Mouse (Mus musculus) intestine, postnatal 0 days (tissue): ENCODE results near the gene Gprin1. TPM values are rescaled to one million over a fixed set of nuclear protein-coding genes. Genes with fewer than 3 reads are reported as not detected.

Experiments used
- ATAC-seq: fragments of 200-750 bp; cut with Nextera tagmentation; 2 replicates; pipeline ENCODE4 v1.8.0; 2017; ENCODE audit warnings: mild to moderate bottlenecking, moderate TSS enrichment, moderate library complexity
- H3K27ac ChIP-seq: fragments of 300-500 bp; sonication (generic); 2 replicates; pipeline ENCODE4 v1.5.1; 2014; ENCODE audit warnings: mild to moderate bottlenecking, low read depth, low read length, moderate library complexity
- H3K27me3 ChIP-seq: fragments of 300-500 bp; sonication (generic); replicated peaks from 2 replicates; pipeline ENCODE4 v1.6.1; 2014; ENCODE audit warnings: low read length, mixed read lengths; ENCODE audit not compliant: control insufficient read depth, insufficient read depth
- H3K36me3 ChIP-seq: fragments of 300-500 bp; sonication (generic); 2 replicates; pipeline ENCODE4 v1.6.1; 2014; ENCODE audit warnings: mild to moderate bottlenecking, moderate library complexity; ENCODE audit not compliant: control insufficient read depth, insufficient read depth
- H3K4me1 ChIP-seq: fragments of 300-500 bp; sonication (generic); replicated peaks from 2 replicates; pipeline ENCODE4 v1.6.1; 2014; ENCODE audit warnings: antibody characterized with exemption, low read length, mixed read lengths; ENCODE audit not compliant: control insufficient read depth, insufficient read depth
- H3K4me2 ChIP-seq: fragments of 300-500 bp; sonication (generic); replicated peaks from 2 replicates; pipeline ENCODE4 v1.6.1; 2014; ENCODE audit warnings: low read depth, mild to moderate bottlenecking, moderate library complexity
- H3K4me3 ChIP-seq: fragments of 300-500 bp; sonication (generic); 2 replicates; pipeline ENCODE4 v1.5.1; 2014; ENCODE audit warnings: low read depth, low read length
- H3K9ac ChIP-seq: fragments of 300-500 bp; sonication (generic); 2 replicates; pipeline ENCODE4 v1.6.1; 2014; ENCODE audit warnings: mild to moderate bottlenecking, low read depth, low read length
- H3K9me3 ChIP-seq: fragments of 300-500 bp; sonication (generic); 2 replicates; pipeline ENCODE4 v1.6.1; 2016; ENCODE audit warnings: mixed run types; ENCODE audit not compliant: control insufficient read depth
- CTCF ChIP-seq: sonication (generic); IDR thresholded peaks from 2 replicates; pipeline ENCODE4 v1.5.1; 2016; ENCODE audit warnings: low read depth, mild to moderate bottlenecking, control low read depth, antibody characterized with exemption, moderate library complexity
- WGBS: fragments of 180-500 bp; shearing (Covaris S2); extraction: QIAGEN DNeasy Blood & Tissue Kit; methylation state at CpG from one replicate; pipeline ENCODE4 v1.1.7; 2014; 5-methylcytosine and 5-hydroxymethylcytosine counted together
- polyA plus RNA-seq: library from polyadenylated mRNA; unstranded; fragments of >200 nt; fragmentation: Nextera tagmentation; extraction: Ambion mirVana; gene quantifications from 2 replicates; pipeline ENCODE4 v1.2.1, GENCODE M21; 2015

The Gprin1 gene
- polyA plus RNA-seq, 1 experiment from 2014 or later = 0.59 TPM

GRCm38 (mm10) chr13:54760906-54761305 lies 11.2 kb upstream of the Gprin1 start:
- Histone ChIP-seq H3K9me3 (no peaks in the 10 kb centered on the region), H3K9ac (no peak overlapping the region), H3K4me3 (no peak overlapping the region), H3K27me3 (peaks cover 51% of the 10 kb centered on the region), H3K4me1 (peaks cover 4% of the 10 kb centered on the region; the same call in 1 of the 2 replicates), H3K4me2 (no peak overlapping the region), H3K27ac (no peak overlapping the region), H3K36me3 (no peaks in the 10 kb centered on the region)
- TF ChIP-seq CTCF = no peak
- ATAC-seq = no peak
- 81% methylated on average over 7 of the region's 7 CpGs for WGBS

GRCm38 (mm10) chr13:54760164-54760795 lies 10.6 kb upstream of the Gprin1 start:
- Histone ChIP-seq H3K27me3 (peaks cover 44% of the 10 kb centered on the region), H3K4me2 (no peak overlapping the region), H3K9me3 (no peaks in the 10 kb centered on the region), H3K9ac (no peak overlapping the region), H3K4me3 (no peak overlapping the region), H3K36me3 (no peaks in the 10 kb centered on the region), H3K27ac (no peak overlapping the region), H3K4me1 (peaks cover 4% of the 10 kb centered on the region; the same call in 1 of the 2 replicates)
- WGBS = 64% methylated on average over 8 of the region's 8 CpGs
- TF ChIP-seq CTCF = no peak
- ATAC-seq = no peak

DNA sequence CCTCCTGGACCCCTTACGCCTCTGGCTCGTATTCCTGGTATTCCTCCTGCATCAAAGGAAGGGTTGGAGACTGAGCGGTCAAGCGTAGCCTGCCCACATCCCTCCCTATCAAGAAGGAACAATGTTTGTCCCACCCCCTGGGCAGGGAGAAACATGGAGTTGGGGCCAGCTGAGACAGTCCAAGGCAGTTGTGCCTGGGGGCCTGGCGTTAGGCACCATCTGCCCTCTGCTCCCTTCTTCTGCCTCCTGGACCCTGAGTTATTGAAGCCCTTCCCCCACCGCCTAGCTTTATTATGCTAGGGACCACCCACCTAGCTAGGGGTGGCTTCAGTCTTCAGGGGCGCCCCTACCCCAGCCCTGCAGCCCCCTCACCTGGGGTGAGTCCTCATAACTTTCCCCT lies 9.8 kb upstream of the Gprin1 start:
- peaks cover 37% of the 10 kb centered on the region; the same call in 1 of the 2 replicates for H3K27me3 ChIP-seq
- no peaks in the 10 kb centered on the region for H3K9me3 ChIP-seq
- ATAC-seq = no peak
- H3K4me2 ChIP-seq = no peak overlapping the region
- no peak overlapping the region for H3K27ac ChIP-seq
- TF ChIP-seq CTCF = no peak
- 17% methylated on average over 7 of the region's 7 CpGs for WGBS
- H3K4me3 ChIP-seq = no peak overlapping the region
- no peaks in the 10 kb centered on the region for H3K36me3 ChIP-seq
- H3K9ac ChIP-seq = no peak overlapping the region
- peaks cover 4% of the 10 kb centered on the region; the same call in 1 of the 2 replicates for H3K4me1 ChIP-seq

- Histone ChIP-seq H3K27ac (no peak overlapping the region), H3K4me3 (no peak overlapping the region), H3K9ac (no peak overlapping the region), H3K4me1 (peaks cover 4% of the 10 kb centered on the region; the same call in 1 of the 2 replicates), H3K27me3 (peaks cover 31% of the 10 kb centered on the region; the same call in 1 of the 2 replicates), H3K4me2 (peak overlapping the region; percentile 71), H3K9me3 (no peaks in the 10 kb centered on the region), H3K36me3 (no peaks in the 10 kb centered on the region)
- TF ChIP-seq CTCF = no peak
- WGBS = 4% methylated on average over 29 of the region's 29 CpGs
- ATAC-seq = no peak
These were observed 9.2 kb upstream of the Gprin1 start for GRCm38 (mm10) chr13:54758756-54759470.

- H3K4me2 ChIP-seq = peak overlapping the region; percentile 71
- H3K4me3 ChIP-seq = peak overlapping the region; percentile 37
- TF ChIP-seq CTCF = peak; percentile 89
- peak; percentile 84 for ATAC-seq
- no peaks in the 10 kb centered on the region for H3K9me3 ChIP-seq
- no peak overlapping the region for H3K27ac ChIP-seq
- peaks cover 4% of the 10 kb centered on the region; the same call in 1 of the 2 replicates for H3K4me1 ChIP-seq
- H3K27me3 ChIP-seq = peaks cover 27% of the 10 kb centered on the region; the same call in 1 of the 2 replicates
- H3K36me3 ChIP-seq = no peaks in the 10 kb centered on the region
- WGBS = under 1% methylated on average over 43 of the region's 43 CpGs
- no peak overlapping the region for H3K9ac ChIP-seq
These were observed 8.5 kb upstream of the Gprin1 start for GRCm38 (mm10) chr13:54758045-54758755.
